Mouse (Mus musculus) kidney, postnatal 10 days (tissue): ENCODE measurements around the gene Bnc2.

Experiments
- DNase-seq: peaks from one replicate; pipeline ENCODE4 v3.0.0; 2021; ENCODE audit warnings: mixed read lengths

Bnc2 gene

GRCm38 (mm10) chr4:84502581-84503269 lies 172.3 kb downstream of the Bnc2 start:
- no peak for DNase-seq

DNA sequence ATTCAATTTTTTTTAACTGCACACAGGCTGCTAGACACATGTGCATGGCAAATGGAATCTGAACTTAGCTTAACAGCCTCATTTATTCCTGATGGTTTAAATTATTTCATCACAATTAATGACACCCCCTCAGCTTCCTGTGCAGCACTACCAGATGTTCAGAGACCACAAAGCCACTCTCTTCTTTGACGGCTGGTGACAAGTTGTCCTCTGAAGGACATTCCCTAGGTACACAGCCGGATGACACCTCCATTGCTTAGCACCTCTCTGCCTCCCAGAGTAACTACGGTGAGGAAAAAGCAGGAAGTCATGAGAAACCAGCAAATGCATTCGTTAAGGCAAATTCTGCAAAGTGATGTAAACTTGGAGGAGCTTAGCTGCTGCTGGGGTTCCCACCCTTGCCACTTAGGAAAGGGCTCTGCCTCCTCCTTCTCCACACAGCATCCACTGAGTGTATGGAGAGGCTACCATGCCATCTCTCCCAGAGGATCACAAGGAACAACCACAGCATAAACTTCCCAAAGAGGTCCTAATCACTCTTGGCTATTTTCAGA lies 174.2 kb downstream of the Bnc2 start:
- no peak for DNase-seq

- DNase-seq, result peak; percentile 8
These were observed 174.8 kb downstream of the Bnc2 start for GRCm38 (mm10) chr4:84500259-84500658.

GRCm38 (mm10) chr4:84498469-84498868 lies 176.6 kb downstream of the Bnc2 start:
- no peak for DNase-seq

DNA sequence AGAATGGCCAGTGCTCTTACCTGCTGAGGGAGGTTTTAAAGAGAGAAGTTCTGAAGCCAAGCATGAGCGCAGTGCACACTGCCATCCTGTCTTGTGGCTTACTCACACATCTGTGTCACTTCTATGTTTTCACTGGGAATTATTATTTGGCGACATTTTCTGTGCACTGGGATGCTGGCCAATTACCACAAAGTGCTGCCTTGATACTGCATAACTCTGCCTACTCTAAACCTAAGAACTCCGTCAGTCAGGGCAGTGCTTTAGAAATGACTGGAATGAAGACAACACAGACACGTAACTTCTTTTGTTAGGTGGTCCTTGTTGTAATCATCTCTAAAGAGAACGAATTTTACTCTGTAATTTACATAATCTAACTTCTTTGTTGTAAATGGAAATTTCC lies 186.8 kb downstream of the Bnc2 start:
- DNase-seq, result no peak

- no peak for DNase-seq
These were observed 192.4 kb downstream of the Bnc2 start for GRCm38 (mm10) chr4:84482680-84483079.

DNA sequence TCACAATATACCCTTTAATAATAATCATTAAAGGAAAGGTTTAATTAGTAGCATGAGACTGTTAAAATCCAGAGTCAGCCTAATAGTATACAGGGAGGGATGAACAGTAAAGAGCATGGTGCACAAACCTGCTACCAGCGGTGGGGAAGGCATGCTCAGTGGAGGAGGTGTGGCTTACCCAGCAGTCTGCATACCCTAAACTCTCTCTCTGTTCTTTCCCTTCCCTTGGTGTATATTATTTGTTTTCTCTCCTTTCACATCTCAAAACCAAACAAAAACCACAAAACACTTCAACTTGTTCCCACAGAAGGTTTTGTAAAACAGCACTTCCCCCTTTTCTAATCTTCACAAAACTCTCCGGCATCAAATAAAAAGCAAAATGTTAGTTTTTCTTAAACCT lies 202.4 kb downstream of the Bnc2 start:
- no peak for DNase-seq

GRCm38 (mm10) chr4:84470106-84470885 lies 204.8 kb downstream of the Bnc2 start:
- DNase-seq, result no peak

DNA sequence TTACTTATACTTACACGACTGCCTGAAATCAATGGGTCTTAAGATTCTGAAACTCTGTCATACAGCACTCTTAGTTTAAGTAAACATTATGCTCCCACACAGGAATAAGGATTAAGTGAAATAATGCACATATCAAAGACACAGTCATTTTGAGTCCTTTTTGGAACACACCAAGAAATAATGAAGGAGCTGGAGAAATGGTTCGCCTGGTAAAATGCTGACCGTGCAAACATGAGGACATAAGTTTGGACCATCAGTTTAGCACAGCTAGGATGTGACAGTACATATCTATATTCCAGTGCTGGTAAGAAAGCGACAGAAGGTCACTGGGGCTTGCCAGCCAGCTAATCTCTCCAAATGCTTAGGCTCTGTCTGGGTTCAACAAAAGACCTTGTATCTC lies 205.7 kb downstream of the Bnc2 start:
- DNase-seq, result no peak

DNA sequence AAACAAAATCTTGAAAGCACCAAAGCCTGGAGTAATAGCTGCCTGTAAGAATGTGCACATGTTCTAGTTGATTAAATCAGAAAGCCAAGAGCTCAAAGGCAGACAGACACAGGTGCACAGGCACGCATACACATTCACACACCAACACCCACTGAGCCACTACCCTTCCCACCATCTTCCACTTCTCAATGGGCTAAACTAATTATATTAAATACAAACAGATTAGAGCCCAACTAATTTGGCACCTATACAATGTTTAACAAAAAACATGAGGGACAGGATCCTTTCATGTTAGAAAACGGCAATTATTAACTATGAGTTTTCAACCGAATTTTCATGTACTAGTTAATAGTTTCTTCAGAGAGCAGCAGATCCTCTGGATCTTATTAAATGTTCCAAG lies 207.4 kb downstream of the Bnc2 start:
- no peak for DNase-seq

- DNase-seq, result no peak
These were observed 216.9 kb downstream of the Bnc2 start for GRCm38 (mm10) chr4:84458218-84458560.

GRCm38 (mm10) chr4:84457512-84458217 lies 217.4 kb downstream of the Bnc2 start:
- no peak for DNase-seq

- DNase-seq, result no peak
These were observed 218.2 kb downstream of the Bnc2 start for GRCm38 (mm10) chr4:84456853-84457249.

DNA sequence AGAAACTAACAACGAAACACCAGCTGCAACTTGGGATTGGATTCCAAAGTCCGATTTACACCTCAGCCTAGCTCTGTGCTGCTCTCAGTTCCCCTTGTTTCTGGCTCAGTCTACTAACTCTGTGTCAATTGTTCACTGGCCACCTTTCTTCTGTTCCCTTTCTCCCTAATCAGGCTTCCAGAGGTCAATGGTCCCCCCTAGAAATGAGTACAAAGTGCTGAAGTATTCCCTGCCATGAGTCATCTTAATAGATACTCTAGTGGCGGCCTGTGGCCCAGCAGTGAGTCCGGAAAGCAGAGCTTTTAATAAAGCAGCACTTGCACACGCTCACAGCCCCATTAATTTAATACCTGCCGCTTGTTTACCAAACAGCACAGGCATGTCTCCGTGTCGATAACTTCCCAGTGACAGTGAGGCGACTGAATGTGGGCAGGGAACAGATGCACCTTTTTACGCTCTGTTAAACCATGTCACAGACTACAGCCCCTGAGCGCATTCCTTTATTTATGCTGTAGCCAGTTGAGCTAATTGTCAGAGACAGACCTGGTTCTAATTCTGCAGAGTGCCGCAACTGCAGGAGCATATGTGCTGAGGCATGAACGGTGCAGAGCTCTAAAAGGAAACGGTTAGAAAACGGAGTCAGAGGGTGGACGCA lies 218.8 kb downstream of the Bnc2 start:
- DNase-seq, result no peak

- no peak for DNase-seq
These were observed 220.6 kb downstream of the Bnc2 start for GRCm38 (mm10) chr4:84454493-84454892.

DNA sequence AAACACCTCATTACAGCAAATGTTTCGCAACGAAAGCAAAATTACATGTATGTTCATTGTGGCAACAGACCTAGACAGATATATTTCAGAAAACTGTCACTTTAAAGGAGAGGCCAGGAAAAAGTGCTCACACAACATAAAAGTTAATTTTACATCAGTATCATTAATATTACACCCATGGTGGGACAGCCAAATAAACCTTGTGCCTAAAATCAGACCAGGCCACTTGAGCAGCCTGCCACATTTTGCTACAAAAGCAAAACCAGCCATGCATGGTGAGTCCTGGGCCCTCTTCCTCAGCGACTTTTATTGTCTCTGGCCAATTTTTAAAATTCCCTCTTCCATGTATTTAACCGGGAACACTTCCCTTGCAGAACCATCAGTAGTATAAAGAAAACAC lies 221.5 kb downstream of the Bnc2 start:
- peak; percentile 23 for DNase-seq

- no peak for DNase-seq
These were observed 222.4 kb downstream of the Bnc2 start for GRCm38 (mm10) chr4:84452642-84453041.

GRCm38 (mm10) chr4:84449246-84450005 lies 225.6 kb downstream of the Bnc2 start:
- DNase-seq, result no peak

DNA sequence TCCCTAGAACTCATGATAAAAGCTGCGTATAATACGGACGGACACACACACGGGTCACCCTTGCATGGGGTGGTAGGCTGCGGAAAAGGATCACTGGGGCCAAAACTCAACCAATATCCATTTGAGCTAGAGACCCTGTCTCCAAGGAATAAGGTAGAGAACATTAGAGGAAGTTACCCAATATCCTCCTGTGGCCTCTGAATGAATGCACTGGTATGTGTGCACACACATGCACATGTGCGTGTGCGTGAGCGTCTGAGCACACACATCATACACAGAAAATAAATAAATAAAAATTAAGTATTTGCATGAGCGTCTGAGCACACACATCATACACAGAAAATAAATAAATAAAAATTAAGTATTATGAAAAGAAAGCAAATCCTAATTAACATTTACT lies 241.8 kb downstream of the Bnc2 start:
- no peak for DNase-seq

DNA sequence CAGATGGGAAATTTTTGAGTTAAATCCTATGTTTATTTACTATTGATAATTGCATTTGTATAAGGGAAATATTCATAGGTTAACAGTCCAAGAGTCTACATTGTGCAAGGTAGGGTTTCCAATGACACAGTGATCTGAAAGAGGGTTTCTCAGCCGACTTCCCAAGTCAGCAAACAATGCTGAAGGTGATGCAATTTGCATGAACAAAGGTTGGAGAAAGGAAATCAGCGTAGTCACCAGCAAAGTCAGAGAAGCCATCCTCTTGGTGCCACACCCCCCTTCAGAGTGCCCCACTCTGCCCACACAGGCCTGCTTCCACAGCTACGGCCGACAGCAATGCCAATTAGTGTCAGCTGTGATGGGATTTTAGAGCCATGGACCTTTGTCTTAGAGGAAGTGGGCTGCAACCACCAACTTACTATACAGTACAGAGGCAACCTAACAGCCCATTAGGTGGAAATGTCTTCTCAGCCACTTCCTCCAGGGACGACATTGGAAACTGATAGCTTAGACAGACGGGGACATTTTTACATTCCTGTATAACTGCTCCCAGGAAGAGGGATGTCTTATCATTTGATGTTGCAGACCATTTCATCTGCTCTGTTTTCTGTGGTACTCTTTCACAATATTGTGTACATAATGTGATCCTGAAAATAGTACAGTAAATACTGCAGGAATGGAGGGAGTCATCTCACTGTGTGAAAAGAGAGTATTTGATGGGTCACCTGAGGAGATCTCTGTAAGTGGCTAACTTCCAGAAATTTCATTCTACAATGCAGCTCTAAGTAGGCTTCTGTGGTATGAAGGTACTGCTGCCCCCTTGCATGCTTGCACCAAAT lies 243.2 kb downstream of the Bnc2 start:
- no peak for DNase-seq

DNA sequence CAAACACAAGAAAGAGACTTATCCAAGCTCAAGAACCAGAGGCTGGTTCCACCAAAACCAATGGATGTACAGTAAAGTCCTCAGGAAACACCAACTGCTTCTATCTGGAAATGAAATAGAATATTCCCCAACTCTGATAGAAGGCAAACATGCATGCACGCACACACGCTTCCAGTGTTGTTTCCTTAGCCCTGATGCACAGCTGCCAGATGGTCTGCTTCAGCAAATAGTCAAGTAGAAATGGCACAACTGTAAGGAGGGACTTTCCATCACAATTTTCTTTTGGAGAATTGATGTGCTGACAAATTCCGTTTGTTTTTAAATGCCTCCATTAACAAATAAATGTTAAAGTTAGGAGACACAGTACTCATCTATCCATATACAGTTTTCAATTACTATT lies 247.1 kb downstream of the Bnc2 start:
- DNase-seq, result no peak
